Comparison of ENCODE assay signal across 31 mouse cellular contexts in the genomic region with DNA sequence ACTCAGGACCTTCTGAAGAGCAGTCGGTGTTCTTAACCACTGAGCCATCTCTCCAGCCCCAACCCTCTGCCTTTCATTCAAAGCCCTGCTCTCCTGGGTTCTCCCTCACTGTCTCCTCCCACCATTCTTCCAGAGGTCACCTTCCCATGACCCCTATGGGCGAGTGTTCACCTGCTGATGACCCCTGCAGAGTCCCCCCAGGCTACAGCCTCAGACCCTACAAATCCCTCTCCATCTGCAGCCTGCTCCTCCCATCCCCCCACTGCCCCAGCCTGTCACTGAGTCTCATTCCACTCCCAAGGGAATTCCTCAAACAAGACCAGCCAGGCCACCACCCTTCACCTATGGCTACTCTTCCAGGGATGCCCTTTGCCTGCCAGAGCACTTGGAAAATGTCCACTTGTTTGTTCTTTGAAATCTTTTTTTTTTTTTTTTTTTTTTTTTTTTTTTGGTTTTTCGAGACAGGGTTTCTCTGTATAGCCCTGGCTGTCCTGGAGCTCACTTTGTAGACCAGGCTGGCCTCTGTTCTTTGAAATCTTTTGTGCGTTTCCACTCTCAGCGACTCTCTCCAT. TPM values are rescaled to one million over a fixed set of nuclear protein-coding genes. Genes with fewer than 3 reads are reported as not detected.
DNase-seq lines count a peak whose midpoint lies in the region; ATAC-seq and TF ChIP-seq lines count a peak whose summit lies in the region.
"Had no signal": no experiment of that assay in that cellular context is flagged by ENCODE, and none has a peak within 500 bp of the region (broad histone marks: within the 10 kb centered on the region; RNA-seq: fewer than 3 reads in every experiment).

No protein-coding gene starts in this region.

- H3K27ac ChIP-seq in hindbrain, embryonic 10.5 days, result no peak overlapping the region
- H3K27ac ChIP-seq in hindbrain, embryonic 13.5 days, result no peak overlapping the region
- no peak overlapping the region for H3K27ac ChIP-seq in midbrain, embryonic 10.5 days (replicated peaks)
- no peak overlapping the region for H3K27ac ChIP-seq in midbrain, embryonic 16.5 days (ENCODE audit: low read length)
- H3K27ac ChIP-seq: hindbrain, embryonic 14.5 days; liver, embryonic 12.5 days; macrophage; stomach, postnatal 0 days had no signal

- intact Hi-C loops in gastrocnemius, postnatal 36 days (cut with DNase I), result no loop called here

- 27% methylated on average over 5 of the region's 5 CpGs for WGBS in hindbrain, embryonic 10.5 days
- WGBS in hindbrain, embryonic 13.5 days, result 29% methylated on average over 5 of the region's 5 CpGs
- 38% methylated on average over 5 of the region's 5 CpGs for WGBS in midbrain, embryonic 10.5 days
- 40% methylated on average over 5 of the region's 5 CpGs for WGBS in midbrain, embryonic 16.5 days

- no peak overlapping the region for H3K9ac ChIP-seq in hindbrain, embryonic 13.5 days
- no peak overlapping the region for H3K9ac ChIP-seq in midbrain, embryonic 16.5 days (ENCODE audit: low read depth, low read length)
- H3K9ac ChIP-seq: hindbrain, embryonic 14.5 days; liver, embryonic 12.5 days; liver, postnatal 0 days had no signal

- H3K4me2 ChIP-seq in hindbrain, embryonic 13.5 days, result no peak overlapping the region
- no peak overlapping the region for H3K4me2 ChIP-seq in midbrain, embryonic 16.5 days (ENCODE audit: low read length)
- peak overlapping the region; percentile 70 for H3K4me2 ChIP-seq in myocyte (ENCODE audit: low read depth)
- H3K4me2 ChIP-seq: hindbrain, embryonic 14.5 days; liver, embryonic 12.5 days had no signal

- ATAC-seq in hindbrain, embryonic 13.5 days (ENCODE audit: low FRiP score), result no peak
- no peak for ATAC-seq in midbrain, embryonic 16.5 days
- ATAC-seq: forebrain, embryonic 16.5 days; inflammation-experienced regulatory T-cells, adult 6 months; liver, embryonic 12.5 days; liver, postnatal 0 days had no signal

- H3K36me3 ChIP-seq in hindbrain, embryonic 10.5 days, result no peaks in the 10 kb centered on the region
- H3K36me3 ChIP-seq in hindbrain, embryonic 13.5 days, result no peaks in the 10 kb centered on the region
- no peaks in the 10 kb centered on the region for H3K36me3 ChIP-seq in midbrain, embryonic 10.5 days
- H3K36me3 ChIP-seq in midbrain, embryonic 16.5 days (ENCODE audit: control insufficient read depth, insufficient read depth, low read length), result no peaks in the 10 kb centered on the region
- no peaks in the 10 kb centered on the region for H3K36me3 ChIP-seq in myocyte (ENCODE audit: control insufficient read depth, insufficient read depth)
- H3K36me3 ChIP-seq: liver, embryonic 12.5 days had no signal

- H3K9me3 ChIP-seq in hindbrain, embryonic 10.5 days, result no peaks in the 10 kb centered on the region
- no peaks in the 10 kb centered on the region for H3K9me3 ChIP-seq in hindbrain, embryonic 13.5 days
- H3K9me3 ChIP-seq in midbrain, embryonic 10.5 days (replicated peaks), result no peaks in the 10 kb centered on the region
- H3K9me3 ChIP-seq in midbrain, embryonic 16.5 days (replicated peaks; ENCODE audit: control insufficient read depth, low read length, poor library complexity, severe bottlenecking), result no peaks in the 10 kb centered on the region
- H3K9me3 ChIP-seq: liver, embryonic 12.5 days had no signal

- peaks cover 55% of the 10 kb centered on the region for H3K4me1 ChIP-seq in hindbrain, embryonic 10.5 days (replicated peaks)
- no peaks in the 10 kb centered on the region for H3K4me1 ChIP-seq in hindbrain, embryonic 13.5 days (replicated peaks)
- H3K4me1 ChIP-seq in midbrain, embryonic 10.5 days, result peaks cover 46% of the 10 kb centered on the region
- no peaks in the 10 kb centered on the region for H3K4me1 ChIP-seq in midbrain, embryonic 16.5 days (ENCODE audit: control insufficient read depth, insufficient read depth, low read length)

- no peak overlapping the region for H3ac ChIP-seq in myocyte (ENCODE audit: control insufficient read depth, insufficient read length)

- H3K27me3 ChIP-seq in hindbrain, embryonic 10.5 days (ENCODE audit: insufficient read depth, poor library complexity, severe bottlenecking), result no peaks in the 10 kb centered on the region
- peaks cover 4% of the 10 kb centered on the region for H3K27me3 ChIP-seq in hindbrain, embryonic 13.5 days
- peaks cover 10% of the 10 kb centered on the region for H3K27me3 ChIP-seq in midbrain, embryonic 10.5 days (ENCODE audit: low read depth, poor library complexity, severe bottlenecking)
- H3K27me3 ChIP-seq in midbrain, embryonic 16.5 days (ENCODE audit: control insufficient read depth, insufficient read depth, low read depth, low read length), result no peaks in the 10 kb centered on the region; the same call in 1 of the 2 replicates
- H3K27me3 ChIP-seq in myocyte (ENCODE audit: control insufficient read depth, insufficient read depth, insufficient read length), result no peaks in the 10 kb centered on the region

- no peak overlapping the region for H3K4me3 ChIP-seq in hindbrain, embryonic 10.5 days
- H3K4me3 ChIP-seq in hindbrain, embryonic 13.5 days, result no peak overlapping the region
- no peak overlapping the region for H3K4me3 ChIP-seq in midbrain, embryonic 10.5 days
- no peak overlapping the region for H3K4me3 ChIP-seq in midbrain, embryonic 16.5 days (ENCODE audit: low read depth, low read length)
- H3K4me3 ChIP-seq in myocyte, result no peak overlapping the region
- H3K4me3 ChIP-seq: erythroblast, embryonic 14.5 days; liver, embryonic 12.5 days had no signal

- DNase-seq in hindbrain, embryonic 10.5 days (ENCODE audit: low spot score), result peak; percentile 42
- peak; percentile 47 for DNase-seq in midbrain, embryonic 10.5 days (ENCODE audit: low spot score)
- DNase-seq in embryo, embryonic 10 days (ENCODE audit: low spot score), result peak; percentile 48
- no peak for DNase-seq in urinary bladder, postnatal 36 days (ENCODE audit: low spot score in 2 of 2)
- no peak for DNase-seq in gastrocnemius, postnatal 36 days
- DNase-seq: cerebellum, adult 18-20 months; heart, postnatal 14 days; kidney, adult 11 months; liver, postnatal 0 days; midbrain, embryonic 14.5 days; right cerebral cortex, adult 18-20 months; spleen, adult 18-20 months; thymus, adult 18-20 months; thymus, postnatal 25 days had no signal

- TF ChIP-seq POLR2A in myocyte (IDR thresholded peaks at IDR 0.05; ENCODE audit: insufficient read length, low read depth), result no peak

- H3K79me2 ChIP-seq in myocyte (ENCODE audit: control insufficient read depth, insufficient read depth), result no peaks in the 10 kb centered on the region

TF ChIP-seq in myocyte, 11 proteins besides CTCF, POLR2A, EP300 and RAD21:
- TF ChIP-seq TCF12 (IDR thresholded peaks at IDR 0.05; ENCODE audit: insufficient read depth, poor library complexity, severe bottlenecking), result no peak

RNA-seq across cellular contexts. Expression of a gene that starts 8.3 kb away (rescaled TPM):
- polyA plus RNA-seq in hindbrain, embryonic 10.5 days (2016; fragmentation: Nextera tagmentation; extraction: Ambion mirVana), result 5.7 and 6.7 TPM in 2 replicates
- 10.3 and 11.4 TPM in 2 replicates for polyA plus RNA-seq in hindbrain, embryonic 13.5 days (2015; fragmentation: Nextera tagmentation; extraction: Ambion mirVana)
- polyA plus RNA-seq in midbrain, embryonic 10.5 days (2016; fragmentation: Nextera tagmentation; extraction: Ambion mirVana), result 5.1 and 5.4 TPM in 2 replicates
- polyA plus RNA-seq in midbrain, embryonic 16.5 days (2015; fragmentation: Nextera tagmentation; extraction: Ambion mirVana), result 13.7 and 16.6 TPM in 2 replicates
- polyA plus RNA-seq in myocyte (2012; fragmentation: generic; extraction: Trizol), result 19.9 TPM
- total RNA-seq in gastrocnemius, postnatal 36 days (2021), result 1 to 10 TPM; 3.2 to 4.0 TPM

RNA-seq across cellular contexts. Expression of a gene that starts 35.0 kb away (rescaled TPM):
- 3.2 and 6.5 TPM in 2 replicates for polyA plus RNA-seq in hindbrain, embryonic 10.5 days (2016; fragmentation: Nextera tagmentation; extraction: Ambion mirVana)
- polyA plus RNA-seq in hindbrain, embryonic 13.5 days (2015; fragmentation: Nextera tagmentation; extraction: Ambion mirVana), result 0.44 and 0.49 TPM in 2 replicates
- 0.89 and 1.3 TPM in 2 replicates for polyA plus RNA-seq in midbrain, embryonic 10.5 days (2016; fragmentation: Nextera tagmentation; extraction: Ambion mirVana)
- polyA plus RNA-seq in midbrain, embryonic 16.5 days (2015; fragmentation: Nextera tagmentation; extraction: Ambion mirVana), result 0.22 and 0.38 TPM in 2 replicates
- polyA plus RNA-seq in myocyte (2012; fragmentation: generic; extraction: Trizol), result 6.3 TPM
- total RNA-seq in gastrocnemius, postnatal 36 days (2021), result not detected
- total RNA-seq: adrenal gland, postnatal 36 days; gastrocnemius, adult 8-10 months; heart, postnatal 14 days; left cerebral cortex, postnatal 25 days; megakaryocyte-erythroid progenitor cell, adult 5-6 weeks; neutrophil, adult 5-6 weeks had no signal
- polyA plus RNA-seq: cortical plate, adult 2 months; erythroblast, embryonic 14.5 days; heart, embryonic 14.5 days; inflammation-experienced regulatory T-cells, adult 6 months; liver, postnatal 0 days; macrophage had no signal

RNA-seq across cellular contexts. Expression of a gene that starts 43.7 kb away (rescaled TPM):
- 10.7 and 15.2 TPM in 2 replicates for polyA plus RNA-seq in hindbrain, embryonic 10.5 days (2016; fragmentation: Nextera tagmentation; extraction: Ambion mirVana)
- 24.2 and 25.5 TPM in 2 replicates for polyA plus RNA-seq in hindbrain, embryonic 13.5 days (2015; fragmentation: Nextera tagmentation; extraction: Ambion mirVana)
- polyA plus RNA-seq in midbrain, embryonic 10.5 days (2016; fragmentation: Nextera tagmentation; extraction: Ambion mirVana), result 9.7 and 15.3 TPM in 2 replicates
- polyA plus RNA-seq in midbrain, embryonic 16.5 days (2015; fragmentation: Nextera tagmentation; extraction: Ambion mirVana), result 24.1 and 27.5 TPM in 2 replicates
- 33.3 TPM for polyA plus RNA-seq in myocyte (2012; fragmentation: generic; extraction: Trizol)
- 100 to 1,000 TPM; 370 to 480 TPM for total RNA-seq in gastrocnemius, postnatal 36 days (2021)

Comparison
In these comparisons a context has a peak if more than half of its experiments do, and no peak if none do; other contexts are left out.
1. DNase-seq: peak in hindbrain, embryonic 10.5 days (single experiment), midbrain, embryonic 10.5 days (single experiment) and embryo, embryonic 10 days (single experiment); none in urinary bladder, postnatal 36 days (0 of 2) and gastrocnemius, postnatal 36 days (0 of 2).